Mouse (Mus musculus): ENCODE measurements around the gene Kidins220. TPM values are rescaled to one million over a fixed set of nuclear protein-coding genes. Genes with fewer than 3 reads are reported as not detected.

Gene Kidins220
- polyA plus RNA-seq, 1 experiment from 2014 or later: 12.2 TPM

GRCm38 (mm10) chr12:24963393-24964022 is 11.2 kb upstream of the Kidins220 start:
- H3K27ac ChIP-seq: no peak overlapping the region
- H3K4me3 ChIP-seq: no peak overlapping the region
- peak; percentile 82 for ATAC-seq
- no peaks in the 10 kb centered on the region for H3K9me3 ChIP-seq (replicated peaks)
- H3K27me3 ChIP-seq (replicated peaks): no peaks in the 10 kb centered on the region
- 0 out of 2 replicates have a peak overlapping the region, but pooled peaks have one; percentile 0 for H3K9ac ChIP-seq
- peak overlapping the region; percentile 26 for H3K4me2 ChIP-seq
- peaks cover 14% of the 10 kb centered on the region for H3K4me1 ChIP-seq
- H3K36me3 ChIP-seq: no peaks in the 10 kb centered on the region
- WGBS (ENCODE audit: insufficient replicate concordance): 34% methylated on average over 13 of the region's 13 CpGs

GRCm38 (mm10) chr12:24965406-24965805 is 9.3 kb upstream of the Kidins220 start:
- Histone ChIP-seq H3K4me2 (no peak overlapping the region), H3K9ac (no peak overlapping the region), H3K27ac (no peak overlapping the region), H3K4me3 (no peak overlapping the region), H3K9me3 (replicated peaks) (no peaks in the 10 kb centered on the region), H3K4me1 (peaks cover 14% of the 10 kb centered on the region), H3K36me3 (no peaks in the 10 kb centered on the region), H3K27me3 (replicated peaks) (no peaks in the 10 kb centered on the region)
- no peak for ATAC-seq
- 75% methylated on average over 6 of the region's 6 CpGs for WGBS (ENCODE audit: insufficient replicate concordance)

GRCm38 (mm10) chr12:24966046-24966445 is 8.7 kb upstream of the Kidins220 start:
- no peaks in the 10 kb centered on the region for H3K9me3 ChIP-seq (replicated peaks)

GRCm38 (mm10) chr12:24971490-24972200 is 3.1 kb upstream of the Kidins220 start:
- Histone ChIP-seq H3K9ac (no peak overlapping the region), H3K4me2 (no peak overlapping the region), H3K4me3 (no peak overlapping the region), H3K27ac (no peak overlapping the region), H3K27me3 (replicated peaks) (no peaks in the 10 kb centered on the region), H3K9me3 (replicated peaks) (no peaks in the 10 kb centered on the region), H3K36me3 (0 out of 2 replicates have a peak, but pooled peaks cover under 1% of the 10 kb centered on the region), H3K4me1 (peaks cover 31% of the 10 kb centered on the region)
- 66% methylated on average over 5 of the region's 5 CpGs for WGBS (ENCODE audit: insufficient replicate concordance)
- no peak for ATAC-seq

More at GRCm38 (mm10) chr12:24966046-24966445, 8.7 kb upstream of the Kidins220 start:
- Histone ChIP-seq H3K27ac (no peak overlapping the region), H3K9ac (no peak overlapping the region), H3K27me3 (replicated peaks) (no peaks in the 10 kb centered on the region), H3K4me1 (peaks cover 14% of the 10 kb centered on the region), H3K4me2 (no peak overlapping the region), H3K4me3 (no peak overlapping the region), H3K36me3 (no peaks in the 10 kb centered on the region)
- ATAC-seq: no peak
- WGBS (ENCODE audit: insufficient replicate concordance): 76% methylated on average over 2 of the region's 2 CpGs

- H3K9ac ChIP-seq: no peak overlapping the region
- 42% methylated on average over 8 of the region's 8 CpGs for WGBS (ENCODE audit: insufficient replicate concordance)
- no peaks in the 10 kb centered on the region for H3K27me3 ChIP-seq (replicated peaks)
- H3K9me3 ChIP-seq (replicated peaks): no peaks in the 10 kb centered on the region
- peaks cover 7% of the 10 kb centered on the region; the same call in 1 of the 2 replicates for H3K36me3 ChIP-seq
- peak overlapping the region; percentile 80; the same call in 1 of the 2 replicates for H3K4me2 ChIP-seq
- no peak overlapping the region for H3K4me3 ChIP-seq
- ATAC-seq: no peak
- H3K27ac ChIP-seq: no peak overlapping the region
- H3K4me1 ChIP-seq: peaks cover 38% of the 10 kb centered on the region
These were observed 2.1 kb upstream of the Kidins220 start for GRCm38 (mm10) chr12:24972371-24973350.

GRCm38 (mm10) chr12:24973586-24973985 is 1.1 kb upstream of the Kidins220 start:
- peak; percentile 65 for ATAC-seq

GRCm38 (mm10) chr12:24975115-24975733 is 499 bp downstream of the Kidins220 start:
- Histone ChIP-seq H3K4me3 (peak overlapping the region; percentile 88), H3K4me1 (peaks cover 38% of the 10 kb centered on the region), H3K36me3 (peaks cover 7% of the 10 kb centered on the region; the same call in 1 of the 2 replicates), H3K27me3 (replicated peaks) (no peaks in the 10 kb centered on the region), H3K4me2 (peak overlapping the region; percentile 80), H3K9me3 (replicated peaks) (no peaks in the 10 kb centered on the region), H3K9ac (peak overlapping the region; percentile 88), H3K27ac (peak overlapping the region; percentile 90)
- WGBS (ENCODE audit: insufficient replicate concordance): under 1% methylated on average over 27 of the region's 31 CpGs
- peak; percentile 72 for ATAC-seq

More at GRCm38 (mm10) chr12:24973586-24973985, 1.1 kb upstream of the Kidins220 start:
- no peak overlapping the region for H3K9ac ChIP-seq
- no peak overlapping the region; the same call in 1 of the 2 replicates for H3K27ac ChIP-seq
- H3K9me3 ChIP-seq (replicated peaks): no peaks in the 10 kb centered on the region
- H3K4me1 ChIP-seq: peaks cover 38% of the 10 kb centered on the region
- no peak overlapping the region for H3K4me3 ChIP-seq
- H3K36me3 ChIP-seq: peaks cover 7% of the 10 kb centered on the region; the same call in 1 of the 2 replicates
- peak overlapping the region; percentile 80 for H3K4me2 ChIP-seq
- 9% methylated on average over 5 of the region's 5 CpGs for WGBS (ENCODE audit: insufficient replicate concordance)
- no peaks in the 10 kb centered on the region for H3K27me3 ChIP-seq (replicated peaks)

- no peak for ATAC-seq
- H3K9me3 ChIP-seq (replicated peaks): no peaks in the 10 kb centered on the region
- H3K4me2 ChIP-seq: no peak overlapping the region
- H3K36me3 ChIP-seq: peaks cover 74% of the 10 kb centered on the region
- WGBS (ENCODE audit: insufficient replicate concordance): 72% methylated on average over 5 of the region's 5 CpGs
- H3K4me1 ChIP-seq: peaks cover 18% of the 10 kb centered on the region
- H3K27me3 ChIP-seq (replicated peaks): no peaks in the 10 kb centered on the region
- H3K27ac ChIP-seq: no peak overlapping the region
- no peak overlapping the region for H3K9ac ChIP-seq
- H3K4me3 ChIP-seq: no peak overlapping the region
These were observed 10.5 kb downstream of the Kidins220 start for GRCm38 (mm10) chr12:24985226-24985625.

GRCm38 (mm10) chr12:24995350-24995749 is 20.6 kb downstream of the Kidins220 start:
- no peak overlapping the region for H3K9ac ChIP-seq
- H3K9me3 ChIP-seq (replicated peaks): no peaks in the 10 kb centered on the region
- peaks cover 93% of the 10 kb centered on the region for H3K36me3 ChIP-seq
- 0 out of 2 replicates have a peak, but pooled peaks cover 10% of the 10 kb centered on the region for H3K4me1 ChIP-seq
- no peak overlapping the region for H3K4me3 ChIP-seq
- no peak overlapping the region for H3K4me2 ChIP-seq
- H3K27me3 ChIP-seq (replicated peaks): no peaks in the 10 kb centered on the region
- no peak overlapping the region for H3K27ac ChIP-seq
- 88% methylated on average over 4 of the region's 4 CpGs for WGBS (ENCODE audit: insufficient replicate concordance)
- ATAC-seq: no peak

- H3K4me2 ChIP-seq: no peak overlapping the region
- 83% methylated on average over 6 of the region's 6 CpGs for WGBS (ENCODE audit: insufficient replicate concordance)
- H3K27me3 ChIP-seq (replicated peaks): no peaks in the 10 kb centered on the region
- peaks cover 8% of the 10 kb centered on the region for H3K4me1 ChIP-seq
- H3K36me3 ChIP-seq: peaks cover 84% of the 10 kb centered on the region
- no peak overlapping the region for H3K9ac ChIP-seq
- no peaks in the 10 kb centered on the region for H3K9me3 ChIP-seq (replicated peaks)
- ATAC-seq: no peak
- no peak overlapping the region for H3K4me3 ChIP-seq
- no peak overlapping the region for H3K27ac ChIP-seq
These were observed 30.6 kb downstream of the Kidins220 start for GRCm38 (mm10) chr12:25005350-25005749.

- Histone ChIP-seq H3K4me1 (peaks cover 28% of the 10 kb centered on the region), H3K27me3 (replicated peaks) (no peaks in the 10 kb centered on the region), H3K9me3 (replicated peaks) (no peaks in the 10 kb centered on the region), H3K4me2 (no peak overlapping the region), H3K4me3 (no peak overlapping the region), H3K36me3 (peaks cover 88% of the 10 kb centered on the region), H3K27ac (no peak overlapping the region), H3K9ac (no peak overlapping the region)
- ATAC-seq: peak; percentile 58
- 41% methylated on average over 9 of the region's 9 CpGs for WGBS (ENCODE audit: insufficient replicate concordance)
These were observed 35.2 kb downstream of the Kidins220 start for GRCm38 (mm10) chr12:25009957-25010356.
